Mouse (Mus musculus) NIH3T3 (cell line): ENCODE data around the gene Ybx1.
A peak's percentile ranks its signal among the peaks of the same experiment; 100 is the strongest.

Experiments used
- DNase-seq: peaks from one replicate; pipeline ENCODE4 v3.0.0-alpha.2; 2012; ENCODE audit warnings: low read depth

The Ybx1 gene

GRCm38 (mm10) chr4:119233256-119233901 is 61.0 kb downstream of the Ybx1 start:
- peak; percentile 89 for DNase-seq

DNA sequence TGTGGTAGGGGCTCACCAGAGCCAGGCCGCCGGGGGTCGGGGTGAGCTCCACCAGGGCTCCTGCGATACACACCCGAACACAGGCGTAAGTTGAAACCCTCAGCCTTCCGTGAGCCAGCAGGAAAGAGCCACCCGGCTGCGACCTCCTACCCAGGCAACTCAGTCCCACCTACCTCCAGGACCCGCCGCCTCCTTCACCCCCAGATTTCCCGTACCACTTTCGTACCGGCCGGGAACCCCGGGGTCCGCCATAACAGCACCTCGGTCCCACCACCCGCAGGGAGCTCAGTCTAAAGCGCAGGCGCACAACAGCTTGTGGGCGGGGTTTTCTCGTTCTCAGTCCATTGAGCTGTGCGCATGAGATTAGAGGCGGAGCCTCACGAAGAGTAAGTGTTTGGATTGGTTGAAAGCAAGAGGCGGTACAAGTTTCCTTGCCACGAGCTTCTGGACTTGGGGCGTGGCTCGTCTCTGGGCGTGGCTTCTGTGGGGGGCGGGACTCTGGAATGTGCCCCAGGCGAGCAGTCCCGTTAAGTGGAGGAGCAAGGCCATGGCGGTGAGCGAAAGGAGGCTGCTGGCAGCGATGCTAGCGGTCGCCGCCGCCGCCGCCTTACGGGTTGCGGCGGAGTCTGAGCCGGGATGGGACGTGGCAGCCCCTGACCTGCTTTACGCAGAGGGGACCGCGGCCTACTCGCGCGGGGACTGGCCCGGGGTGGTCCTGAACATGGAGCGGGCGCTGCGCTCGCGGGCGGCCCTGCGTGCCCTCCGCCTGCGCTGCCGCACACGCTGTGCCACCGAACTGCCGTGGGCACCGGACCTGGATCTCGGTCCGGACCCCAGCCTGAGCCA is 61.8 kb downstream of the Ybx1 start, which contains the start of the genes AU022252 and P3h1:
TSS of gene AU022252 (minus strand) at position 303 of the 846 bp plus-strand sequence.
TSS of gene P3h1 (plus strand) at position 506 of the 846 bp plus-strand sequence.
- DNase-seq: peak; percentile 100
